Mouse (Mus musculus): Measurements from ENCODE around the gene Matn3.

Matn3 gene

DNA sequence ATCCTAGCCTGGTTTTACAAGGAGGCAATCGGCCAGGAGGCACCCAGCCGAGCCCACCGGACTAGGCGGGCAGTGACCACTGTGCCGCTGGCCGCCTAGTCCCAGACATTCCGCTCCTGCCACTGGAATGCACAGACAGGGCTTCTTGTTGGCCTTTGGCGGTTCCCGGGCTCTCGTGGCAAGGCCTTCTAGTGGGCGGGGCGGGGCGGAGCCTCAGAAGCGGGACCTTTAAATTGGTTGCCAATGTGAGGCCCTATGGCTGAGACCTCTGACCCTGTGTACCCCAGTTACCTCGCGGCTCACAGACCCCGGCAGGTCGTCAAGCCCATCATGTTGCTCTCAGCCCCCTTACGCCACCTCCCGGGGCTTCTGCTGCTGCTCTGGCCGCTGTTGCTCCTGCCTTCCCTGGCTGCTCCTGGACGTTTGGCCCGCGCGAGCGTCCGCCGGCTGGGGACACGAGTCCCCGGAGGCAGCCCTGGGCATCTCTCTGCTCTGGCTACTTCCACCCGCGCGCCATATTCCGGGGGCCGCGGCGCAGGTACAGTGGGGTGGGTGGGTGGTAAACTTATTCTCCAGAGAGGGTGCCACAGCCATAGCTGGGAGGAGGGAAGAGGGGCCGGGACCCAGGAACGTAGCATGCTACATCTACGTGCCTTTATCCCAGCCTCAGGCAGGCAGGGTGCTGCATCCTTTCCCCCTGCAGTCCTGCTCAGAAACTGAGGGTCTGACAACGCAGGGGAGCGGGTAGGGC lies at the start of gene Matn3:
Gene Matn3, plus strand, starts transcription at position 216 of the 751 bp plus-strand sequence.
- DNase-seq (ENCODE audit: extremely low spot score) = peak; percentile 88

DNA sequence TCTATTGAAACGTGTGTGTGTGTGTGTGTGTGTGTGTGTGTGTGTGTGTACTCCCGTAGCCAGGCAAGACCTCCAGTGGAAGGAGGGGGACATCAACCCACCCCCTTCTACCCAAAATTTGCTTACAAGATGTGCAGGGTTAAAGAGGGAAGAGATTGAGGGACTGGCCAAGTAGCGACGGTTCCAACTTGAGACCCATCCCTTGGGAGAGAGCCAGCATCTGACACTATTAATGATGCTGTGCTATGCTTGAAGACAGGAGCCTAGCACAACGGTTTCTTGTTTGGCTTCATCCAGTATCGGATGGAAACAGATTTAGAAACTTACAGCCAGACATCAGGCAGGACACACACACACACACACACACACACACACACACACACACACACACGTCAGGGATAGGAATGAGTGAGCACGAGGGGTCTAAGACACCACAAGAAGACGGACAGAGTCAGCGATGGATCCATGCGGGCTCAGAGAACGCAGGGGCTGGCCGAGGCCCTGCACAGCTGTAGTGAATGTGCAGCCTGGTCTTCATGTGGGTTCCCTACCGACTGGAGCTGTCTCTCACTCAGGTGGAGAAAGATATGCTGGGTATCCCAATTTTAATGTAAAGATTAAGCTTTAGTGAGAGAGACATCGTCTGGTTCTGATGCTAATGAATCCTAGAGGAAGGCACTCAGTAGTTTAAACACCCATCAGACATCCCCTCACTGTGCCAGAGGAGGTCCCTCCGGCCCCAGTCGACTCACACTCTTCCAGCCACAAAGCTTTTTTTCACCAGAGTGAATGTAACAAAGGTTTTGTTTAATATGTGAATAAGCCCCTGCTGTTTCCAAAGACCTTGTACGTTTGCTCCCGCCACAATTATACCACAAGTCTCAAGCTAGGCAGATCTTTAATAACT lies 48.6 kb upstream of the Matn3 start:
- DNase-seq (ENCODE audit: extremely low spot score) = no peak

DNA sequence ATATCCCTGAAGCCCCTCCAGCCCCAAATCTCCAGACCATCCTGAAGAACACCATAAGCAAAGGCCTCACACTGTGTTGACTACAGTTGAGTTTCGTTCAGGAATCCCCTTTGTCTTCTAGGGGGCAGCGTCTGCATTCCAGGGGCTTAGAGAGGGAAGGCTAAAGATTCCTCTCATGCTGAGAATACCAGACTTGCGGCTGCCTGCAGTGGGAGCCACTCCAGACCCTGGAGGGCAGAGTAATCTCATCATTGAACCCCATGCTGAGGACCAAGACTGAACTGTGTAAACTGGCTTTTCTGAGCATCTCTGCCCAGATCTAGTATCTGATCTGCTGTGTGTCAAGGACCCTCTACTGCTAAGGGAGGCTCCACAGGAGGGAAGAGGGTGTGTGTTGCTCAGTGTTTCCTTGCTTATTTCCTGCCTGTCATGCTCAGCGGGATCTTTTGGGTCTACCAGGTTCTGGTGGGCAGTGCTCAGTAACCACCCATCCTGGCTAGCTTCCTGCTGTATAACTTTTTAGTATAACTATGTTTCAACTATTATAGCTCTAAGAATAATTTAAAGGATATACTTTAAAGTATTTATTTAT lies 47.5 kb upstream of the Matn3 start:
- DNase-seq (ENCODE audit: extremely low spot score) = no peak

DNA sequence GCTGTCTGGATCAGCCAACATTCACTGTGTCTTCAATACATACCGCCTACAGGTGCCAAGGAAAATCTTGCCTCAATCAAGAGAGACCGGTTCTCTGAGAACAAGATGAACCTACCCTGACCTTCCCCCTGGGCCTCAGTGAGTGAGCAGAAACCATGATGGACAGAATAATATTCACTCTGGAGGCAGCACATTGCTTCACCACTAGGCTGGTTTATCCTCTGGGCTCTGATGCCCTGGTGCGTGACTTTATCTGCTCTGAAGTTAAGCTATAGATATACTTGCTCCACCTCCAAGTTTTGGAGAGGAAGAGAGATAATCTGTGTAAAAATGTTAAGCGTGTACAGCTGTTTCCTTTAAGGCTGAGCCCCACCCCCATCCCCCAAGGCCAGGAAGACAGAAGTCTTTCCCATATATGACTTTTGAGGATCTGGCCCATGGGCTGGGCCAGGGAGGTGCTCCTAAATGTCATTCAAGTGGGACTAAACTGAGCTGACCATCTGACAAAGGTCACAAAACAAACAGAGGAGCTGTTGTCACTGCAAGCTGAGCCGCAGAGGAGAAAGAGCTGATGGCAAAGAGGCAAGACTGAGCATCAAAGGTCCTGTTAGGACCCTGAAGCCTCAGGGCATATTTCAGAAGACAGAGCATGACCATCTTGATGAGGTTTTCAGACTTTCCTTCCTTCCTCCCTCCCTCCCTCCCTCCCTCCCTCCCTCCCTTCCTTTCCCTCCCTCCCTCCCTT lies 46.6 kb upstream of the Matn3 start:
- DNase-seq (ENCODE audit: extremely low spot score) = peak; percentile 63

DNA sequence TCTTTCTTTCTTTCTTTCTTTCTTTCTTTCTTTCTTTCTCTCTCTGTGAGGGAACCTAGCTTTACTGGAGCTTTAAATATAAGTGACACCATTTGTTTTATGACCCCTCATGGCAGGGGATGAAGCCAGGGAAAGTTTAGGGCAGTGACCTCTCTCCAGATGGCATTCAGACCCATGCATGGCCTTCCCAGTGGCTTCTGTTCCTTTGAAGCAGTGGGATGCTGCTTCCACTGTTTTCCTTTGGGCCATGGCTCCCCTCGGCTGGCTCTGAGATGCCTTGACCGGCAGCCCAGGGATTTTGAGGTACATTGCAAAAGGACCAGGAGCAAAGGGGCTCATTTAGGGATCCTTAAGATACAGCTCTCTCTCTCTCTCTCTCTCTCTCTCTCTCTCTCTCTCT lies 45.8 kb upstream of the Matn3 start:
- no peak for DNase-seq (ENCODE audit: extremely low spot score)

DNA sequence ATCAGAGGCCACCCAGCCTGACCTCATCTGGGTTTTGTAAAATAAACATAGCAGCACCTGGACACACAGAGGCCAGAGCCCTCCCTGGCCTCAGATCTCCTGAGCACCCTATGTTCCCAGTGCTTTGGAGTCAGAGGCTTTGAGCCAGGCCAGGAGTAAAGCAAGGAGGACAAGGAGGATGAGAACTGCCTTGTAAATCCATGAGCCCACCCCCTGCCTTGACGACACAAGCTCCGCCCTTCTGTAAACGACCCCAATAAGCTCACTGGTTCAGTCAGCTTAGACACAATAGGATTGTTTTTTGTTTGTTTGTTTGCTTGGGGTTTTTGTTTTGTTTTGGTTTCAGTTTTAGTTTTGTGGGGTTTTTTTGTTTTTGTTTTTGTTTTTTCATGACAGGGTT lies 45.2 kb upstream of the Matn3 start:
- DNase-seq (ENCODE audit: extremely low spot score) = no peak

DNA sequence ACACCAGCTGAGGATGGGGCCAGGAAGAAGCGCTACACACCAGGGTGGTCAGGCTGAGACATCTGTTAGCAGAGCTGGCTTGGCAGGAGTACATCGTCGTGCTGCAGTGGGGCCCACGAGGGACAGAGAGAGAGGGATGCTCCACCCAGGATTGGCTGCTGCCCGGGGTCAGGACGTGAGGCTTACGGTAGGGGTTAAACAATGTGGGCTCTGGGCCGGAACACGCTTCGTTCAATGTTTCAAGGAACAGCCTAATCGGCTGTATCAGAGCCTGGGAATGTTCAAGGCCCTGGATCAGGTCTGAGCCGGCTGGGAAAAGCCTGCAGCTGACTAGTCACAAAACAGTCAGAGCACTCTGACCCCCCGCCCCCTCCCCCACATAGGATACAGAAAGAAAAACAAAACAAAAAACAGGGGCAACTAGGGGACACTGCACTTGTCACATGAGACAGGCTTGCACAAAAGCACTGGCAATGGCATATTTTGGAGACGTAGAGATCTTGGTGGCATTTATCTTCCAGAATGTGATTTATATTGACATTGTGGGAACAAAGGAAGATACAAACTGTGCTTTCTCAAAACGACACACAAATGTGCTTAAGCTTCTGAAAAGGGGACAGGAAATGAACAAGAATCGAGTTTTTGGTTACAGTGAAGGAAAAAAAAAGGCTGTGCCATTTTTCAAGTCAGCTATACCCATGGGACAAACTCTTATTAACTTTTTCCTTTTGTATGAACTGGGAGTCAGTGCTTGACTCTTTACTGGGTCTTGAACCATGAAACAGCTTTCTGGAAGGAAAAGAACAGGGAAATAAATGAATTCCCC lies 34.7 kb upstream of the Matn3 start:
- DNase-seq (ENCODE audit: extremely low spot score) = peak; percentile 77

DNA sequence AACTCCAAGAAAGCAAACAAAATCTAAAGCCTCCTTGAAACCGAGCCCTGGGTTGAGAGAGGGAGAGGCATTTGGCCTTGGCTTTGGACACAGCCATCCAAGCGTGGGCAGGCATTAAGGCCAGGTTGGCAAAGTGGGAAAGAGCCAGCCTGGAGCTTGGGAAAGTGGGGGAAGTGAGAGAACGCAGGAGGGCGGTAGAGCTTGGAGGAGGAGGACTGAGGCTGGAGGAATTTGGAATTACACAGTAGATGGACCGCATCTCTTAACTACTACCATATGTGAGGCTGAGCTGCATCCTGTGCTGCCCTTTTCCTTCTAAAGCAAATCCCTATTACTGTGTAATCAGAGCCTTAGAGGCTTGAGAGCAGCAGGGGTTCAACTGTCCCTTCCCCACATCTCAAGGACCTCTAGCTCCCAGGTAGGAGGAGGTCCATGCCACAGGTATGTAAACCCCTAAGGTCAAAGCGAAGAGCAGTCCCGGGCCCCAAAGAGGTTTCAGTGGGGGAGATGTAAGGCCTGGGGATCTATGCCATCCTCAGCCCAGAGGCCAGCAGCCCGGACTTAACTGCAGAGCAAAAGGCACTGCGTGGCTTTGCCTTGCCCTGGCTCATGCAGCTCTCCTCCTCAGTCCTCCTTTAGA lies 33.9 kb upstream of the Matn3 start:
- DNase-seq (ENCODE audit: extremely low spot score) = peak; percentile 64

DNA sequence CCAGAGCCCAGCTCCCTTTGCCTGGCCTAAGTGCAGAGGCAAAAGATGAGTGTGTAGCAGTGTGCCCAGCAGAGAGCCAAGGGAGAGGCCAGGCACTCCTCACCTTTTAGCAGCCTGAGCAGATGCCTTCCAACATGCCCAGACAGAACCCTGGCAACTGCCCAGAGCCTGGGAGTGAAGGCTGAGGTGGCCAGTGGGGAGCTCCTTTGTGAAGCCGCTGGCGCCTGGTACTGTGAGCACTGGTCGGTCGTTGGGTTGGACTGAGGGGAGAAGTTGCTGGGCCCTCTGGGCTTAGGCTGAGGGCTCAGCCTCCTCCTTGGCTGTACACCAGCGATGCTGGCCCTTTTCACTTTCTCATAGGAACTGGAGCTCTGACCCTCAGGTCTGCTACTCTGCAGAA lies 31.4 kb upstream of the Matn3 start:
- DNase-seq (ENCODE audit: extremely low spot score) = no peak

DNA sequence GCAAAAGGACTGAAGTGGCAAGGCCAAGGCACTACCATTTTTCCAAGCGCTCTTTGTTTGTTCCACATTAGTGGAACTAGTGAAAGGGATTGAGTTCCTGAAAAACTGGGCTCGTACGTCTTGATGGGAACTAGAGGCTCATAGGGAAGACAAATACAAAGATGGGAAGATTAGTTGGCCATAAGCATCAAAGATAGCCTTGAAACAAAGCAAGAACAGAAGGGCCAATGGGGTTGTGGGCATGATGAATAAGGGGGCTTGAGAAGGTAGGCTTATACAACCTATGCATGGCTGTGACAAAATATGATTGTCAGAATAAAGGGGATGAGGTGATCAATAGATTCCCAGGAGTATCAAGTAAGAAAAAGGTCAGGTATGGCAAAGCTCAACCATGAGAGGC lies 28.5 kb upstream of the Matn3 start:
- DNase-seq (ENCODE audit: extremely low spot score) = no peak

DNA sequence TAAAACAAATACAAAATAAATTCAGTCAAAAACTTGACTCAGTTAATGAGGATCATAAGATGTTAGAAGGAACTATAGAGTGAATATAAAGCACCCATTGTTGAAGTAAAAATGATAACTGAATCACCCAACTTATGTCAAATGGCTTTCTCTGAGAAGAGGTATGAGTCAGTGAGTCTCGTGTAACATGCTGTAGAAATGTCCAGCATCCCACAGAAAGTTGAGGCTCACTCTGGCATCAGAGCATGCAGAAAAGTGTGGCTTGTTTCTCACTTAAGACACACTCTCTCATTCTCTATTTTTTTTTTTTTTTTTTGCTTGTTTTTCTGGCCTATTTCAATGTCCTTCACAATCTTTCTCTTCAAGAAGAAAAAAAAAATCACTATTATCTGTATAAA lies 26.7 kb upstream of the Matn3 start:
- DNase-seq (ENCODE audit: extremely low spot score) = no peak

DNA sequence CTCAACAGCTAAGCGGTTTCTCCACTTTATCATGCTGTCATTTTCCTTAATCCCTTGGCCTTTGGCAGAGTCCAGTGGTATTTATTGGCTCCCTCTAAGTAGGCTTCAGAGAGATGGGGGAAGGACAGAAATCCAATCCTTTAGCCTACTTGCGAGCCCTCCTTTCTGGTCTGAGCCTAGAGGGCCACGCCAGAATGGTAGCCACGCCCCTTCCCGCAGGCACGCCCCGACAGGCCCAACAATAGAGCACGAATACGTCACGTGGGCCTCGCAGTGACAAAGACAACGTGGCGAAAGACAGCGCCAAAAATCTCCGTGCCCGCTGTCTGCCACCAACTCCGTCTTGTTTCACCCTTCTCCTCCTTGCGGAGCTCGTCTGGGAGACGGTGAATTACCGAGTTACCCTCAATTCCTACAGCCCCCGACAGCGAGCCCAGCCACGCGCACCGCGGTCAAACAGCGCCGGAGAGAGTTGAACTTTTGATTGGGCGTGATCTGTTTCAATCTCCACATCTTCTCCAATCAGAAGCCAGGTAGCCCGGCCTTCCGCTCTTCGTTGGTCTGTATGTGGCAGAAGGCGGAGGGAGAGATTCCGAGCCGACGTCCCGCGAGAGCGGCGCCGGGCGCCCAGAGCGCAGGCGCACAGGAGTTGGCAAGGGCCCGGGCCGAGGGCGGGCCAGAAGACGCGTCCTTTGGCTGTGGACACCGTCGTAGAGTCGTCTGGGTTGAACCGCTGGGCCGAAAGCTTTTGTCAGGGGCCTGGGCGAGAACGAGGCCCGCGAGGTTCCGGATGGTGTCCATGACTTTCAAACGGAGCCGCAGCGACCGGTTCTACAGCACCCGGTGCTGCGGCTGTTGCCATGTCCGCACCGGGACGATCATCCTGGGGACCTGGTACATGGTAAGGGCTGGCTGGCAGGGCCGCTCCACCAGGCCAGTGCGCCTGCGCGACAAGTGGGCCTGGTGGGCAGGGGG lies 26.0 kb upstream of the Matn3 start, which contains the start of gene Laptm4a:
Gene Laptm4a, plus strand, starts transcription at position 271 of the 975 bp plus-strand sequence.
- peak; percentile 98 for DNase-seq (ENCODE audit: extremely low spot score)

DNA sequence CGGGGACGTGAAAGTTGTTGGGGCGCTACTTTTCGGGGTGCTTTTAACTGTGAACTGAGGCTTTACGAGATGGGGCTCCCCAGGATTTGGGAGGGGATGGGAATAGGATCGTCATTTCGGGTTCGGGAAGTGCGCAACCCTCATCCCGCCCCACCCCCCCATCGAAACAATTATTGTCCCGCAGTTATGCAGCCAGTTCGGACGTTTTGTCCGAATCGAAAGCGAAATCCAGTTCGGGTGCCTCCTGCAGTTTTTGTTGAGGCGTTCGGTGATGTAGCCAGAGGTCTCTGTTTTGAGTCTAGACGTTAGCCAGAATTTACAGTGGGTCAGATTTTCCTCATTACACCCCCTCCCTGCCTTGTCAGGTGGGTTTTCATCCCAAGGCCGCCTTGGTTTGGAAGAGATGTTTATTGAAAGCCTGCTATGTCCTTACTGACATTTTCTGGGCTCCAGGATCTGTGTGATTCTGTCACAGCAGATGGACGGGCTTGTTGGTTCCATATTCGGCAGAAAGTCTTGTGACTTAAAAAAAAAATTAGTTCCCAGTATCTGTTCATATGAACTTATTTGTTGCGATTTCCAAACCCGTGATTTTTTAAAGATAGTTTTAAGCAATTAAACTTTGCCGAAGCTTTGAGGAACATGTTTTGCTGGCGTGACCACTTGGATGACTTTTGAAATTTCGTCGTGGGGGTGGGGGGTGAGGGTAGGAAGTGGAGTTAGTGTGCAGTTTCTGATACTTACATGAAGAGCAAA lies 25.2 kb upstream of the Matn3 start:
- no peak for DNase-seq (ENCODE audit: extremely low spot score)

DNA sequence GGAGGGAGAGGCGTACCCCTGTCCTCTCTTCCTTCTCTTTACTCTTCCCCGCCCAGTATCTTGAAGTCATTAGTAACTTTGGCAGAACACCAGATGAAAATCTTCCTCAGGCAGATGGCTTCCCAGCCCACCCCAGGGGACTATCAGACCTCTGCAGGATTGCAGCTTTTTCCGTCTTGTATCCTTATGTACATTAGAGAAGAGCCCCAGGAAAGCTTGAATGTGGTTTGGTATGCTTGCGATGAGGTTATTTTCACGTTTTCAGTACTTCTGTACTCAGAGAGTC lies 24.7 kb upstream of the Matn3 start:
- no peak for DNase-seq (ENCODE audit: extremely low spot score)

DNA sequence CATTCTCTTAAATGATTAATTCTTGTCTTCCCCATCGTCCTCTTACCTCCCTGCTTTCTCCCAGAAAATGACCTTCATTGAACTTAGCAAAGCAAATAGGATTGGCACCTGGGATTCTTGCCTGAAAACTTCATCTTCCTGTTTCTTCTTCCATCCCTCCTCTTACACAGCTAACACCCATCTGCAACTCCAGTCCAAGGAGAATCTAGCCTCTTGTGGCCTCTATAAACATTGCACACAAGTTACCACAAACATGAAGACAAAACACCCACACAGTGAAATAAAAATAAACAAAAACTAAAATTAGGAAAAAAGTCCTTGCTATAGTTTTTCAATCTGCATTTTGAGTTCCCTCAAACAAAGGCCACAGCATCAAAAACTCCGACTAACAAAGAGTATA lies 24.1 kb upstream of the Matn3 start:
- no peak for DNase-seq (ENCODE audit: extremely low spot score)

DNA sequence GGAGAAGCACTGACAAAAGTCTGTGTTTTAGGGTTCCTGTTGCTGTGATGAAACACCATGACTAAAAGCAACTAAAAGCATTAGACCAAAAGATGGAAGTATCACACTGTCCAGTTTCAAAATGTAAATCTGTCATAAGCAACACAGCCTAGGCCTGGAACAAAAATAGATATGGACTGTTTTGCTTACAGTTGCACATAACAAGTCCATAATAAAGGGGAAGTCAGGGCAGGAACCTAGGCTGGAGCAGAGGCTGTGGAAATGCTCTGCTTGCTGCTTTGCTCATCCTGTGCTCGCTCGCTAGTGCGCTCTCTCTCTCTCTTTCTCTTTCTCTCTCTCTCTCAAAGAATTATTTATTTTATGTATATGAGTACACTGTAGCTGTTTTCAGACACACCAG lies 20.1 kb upstream of the Matn3 start:
- no peak for DNase-seq (ENCODE audit: extremely low spot score)

DNA sequence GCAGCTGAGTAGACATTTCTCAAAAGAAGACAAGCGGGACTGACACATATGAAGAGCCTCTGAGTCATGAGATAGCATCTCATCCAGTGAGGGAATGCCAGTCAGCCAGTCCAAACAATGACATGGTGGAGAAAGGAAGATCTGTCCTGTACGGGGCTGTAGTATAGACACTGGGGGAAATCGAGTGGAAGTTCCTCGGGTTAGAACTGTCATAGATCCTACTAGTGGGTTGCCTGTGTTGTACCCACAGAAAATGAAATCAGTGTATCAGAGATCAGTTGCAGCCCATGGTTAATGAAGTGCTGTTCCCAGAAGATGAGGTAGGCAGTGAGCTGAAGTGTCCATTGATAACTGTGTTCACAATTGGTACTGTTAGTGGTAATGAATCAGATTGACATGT lies 19.0 kb upstream of the Matn3 start:
- no peak for DNase-seq (ENCODE audit: extremely low spot score)

DNA sequence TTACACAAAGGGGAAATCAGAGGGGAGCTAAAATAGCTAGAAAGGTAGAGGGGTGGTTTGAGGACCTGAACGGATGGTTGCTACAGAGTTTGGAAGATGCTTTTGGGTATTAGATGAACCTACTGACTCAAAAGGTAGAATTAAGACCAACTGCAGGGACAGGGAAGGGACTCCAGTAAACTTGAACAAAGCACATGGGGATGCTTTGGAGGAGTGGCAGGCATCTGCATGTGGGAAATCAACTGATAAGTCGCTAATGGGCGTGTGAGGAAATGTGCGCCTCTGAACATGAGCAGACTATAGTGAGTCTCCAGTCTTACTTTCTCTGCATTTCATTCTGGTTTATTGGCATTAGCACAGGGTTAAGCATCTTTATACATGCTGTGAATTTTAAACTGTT lies 16.6 kb upstream of the Matn3 start:
- no peak for DNase-seq (ENCODE audit: extremely low spot score)

DNA sequence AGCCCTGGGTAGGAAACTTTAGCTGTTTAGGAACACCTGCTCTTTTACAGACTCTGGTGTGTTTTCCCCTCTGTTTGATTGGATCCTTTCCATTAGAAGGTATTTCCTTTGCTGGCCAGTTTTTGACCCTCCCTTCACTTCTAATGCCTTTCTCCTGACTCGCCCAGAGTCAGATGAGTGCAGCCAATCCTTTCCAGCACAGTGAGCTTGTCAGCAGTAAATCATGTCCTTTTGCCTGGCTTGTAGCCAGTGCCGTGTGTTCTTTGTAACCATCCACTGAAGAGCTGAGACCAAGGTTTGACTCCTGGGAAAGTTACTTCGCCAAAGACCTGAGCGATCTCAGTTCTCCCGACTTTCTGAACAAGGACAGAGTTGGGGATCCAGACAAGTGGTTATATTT lies 12.4 kb upstream of the Matn3 start:
- no peak for DNase-seq (ENCODE audit: extremely low spot score)
